Mouse (Mus musculus) heart, embryonic 14.5 days (tissue): ENCODE data around the gene Mucl3. TPM values are rescaled to one million over a fixed set of nuclear protein-coding genes. Genes with fewer than 3 reads are reported as not detected.
A peak's percentile ranks its signal among the peaks of the same experiment; 100 is the strongest.

Experiments used
- ATAC-seq: fragments of 200-750 bp; cut with Nextera tagmentation; 2 replicates; pipeline ENCODE4 v1.8.0; 2017; ENCODE audit warnings: low read depth, moderate TSS enrichment; ENCODE audit not compliant: insufficient number of reproducible peaks, insufficient read depth, low FRiP score
- H3K27ac ChIP-seq, 2 experiments: fragments of 200-500 bp in 1 of 2; fragments of 300-500 bp in 1 of 2; sonication (generic) in 1 of 2; replicated peaks in 1 of 2; 2 replicates each; pipeline ENCODE4 v1.5.1; 2012 to 2014; ENCODE audit warnings: low read depth in 2 of 2, low read length in 2 of 2, control low read depth in 1 of 2, mild to moderate bottlenecking in 1 of 2, mixed read lengths in 1 of 2; ENCODE audit not compliant: control insufficient read depth in 1 of 2, insufficient read depth in 1 of 2
- H3K27me3 ChIP-seq: fragments of 300-500 bp; sonication (generic); 2 replicates; pipeline ENCODE4 v1.6.1; 2014; ENCODE audit warnings: mild to moderate bottlenecking, low read length, control low read depth; ENCODE audit not compliant: control insufficient read depth, insufficient read depth
- H3K36me3 ChIP-seq: fragments of 300-500 bp; sonication (generic); 2 replicates; pipeline ENCODE4 v1.6.1; 2014; ENCODE audit warnings: mild to moderate bottlenecking, control low read depth, low read length, mixed read lengths; ENCODE audit not compliant: control insufficient read depth, insufficient read depth
- H3K4me1 ChIP-seq, 2 experiments: fragments of 200-500 bp in 1 of 2; fragments of 300-500 bp in 1 of 2; sonication (generic) in 1 of 2; 2 replicates each; pipeline ENCODE4 v1.6.1; 2012 to 2014; ENCODE audit warnings: low read length in 2 of 2, control low read depth in 1 of 2, mixed read lengths in 1 of 2; ENCODE audit not compliant: control insufficient read depth in 2 of 2, insufficient read depth in 2 of 2
- H3K4me2 ChIP-seq: fragments of 300-500 bp; sonication (generic); 2 replicates; pipeline ENCODE4 v1.6.1; 2014; ENCODE audit warnings: mild to moderate bottlenecking, low read length
- H3K4me3 ChIP-seq, 2 experiments: fragments of 200-500 bp in 1 of 2; fragments of 300-500 bp in 1 of 2; sonication (generic) in 1 of 2; 2 replicates each; pipeline ENCODE4 v1.5.1; 2012 to 2014; ENCODE audit warnings: low read length in 2 of 2, mild to moderate bottlenecking in 2 of 2, control low read depth in 1 of 2, low read depth in 1 of 2, moderate library complexity in 1 of 2; ENCODE audit not compliant: control insufficient read depth in 1 of 2, insufficient read depth in 1 of 2
- H3K9ac ChIP-seq: fragments of 300-500 bp; sonication (generic); 2 replicates; pipeline ENCODE4 v1.6.1; 2014; ENCODE audit warnings: mild to moderate bottlenecking, low read length
- H3K9me3 ChIP-seq: fragments of 300-500 bp; sonication (generic); 2 replicates; pipeline ENCODE4 v1.6.1; 2016; ENCODE audit warnings: low read length, control low read depth; ENCODE audit not compliant: control insufficient read depth
- WGBS: fragments of 180-500 bp; shearing (Covaris S2); extraction: QIAGEN DNeasy Blood & Tissue Kit; methylation state at CpG from one replicate; pipeline ENCODE4 v1.1.7; 2014; 5-methylcytosine and 5-hydroxymethylcytosine counted together
- polyA plus RNA-seq: library from polyadenylated mRNA; unstranded; fragments of >200 nt; fragmentation: Nextera tagmentation; extraction: Ambion mirVana; gene quantifications from 2 replicates; pipeline ENCODE4 v1.2.1, GENCODE M21; 2014

The Mucl3 gene
- polyA plus RNA-seq, 1 experiment from 2014 or later, result not detected

GRCm38 (mm10) chr17:35635202-35635601, 8.3 kb downstream of the Mucl3 start:
- Histone ChIP-seq H3K36me3 (no peaks in the 10 kb centered on the region), H3K4me2 (no peak overlapping the region), H3K4me1 (peaks cover 6 to 12% of the 10 kb centered on the region in 2 experiments), H3K9ac (no peak overlapping the region), H3K27me3 (no peaks in the 10 kb centered on the region), H3K9me3 (no peaks in the 10 kb centered on the region), H3K4me3 (no peak overlapping the region), H3K27ac (no peak overlapping the region)
- no peak for ATAC-seq
- WGBS, result 77% methylated on average over 3 of the region's 3 CpGs

DNA sequence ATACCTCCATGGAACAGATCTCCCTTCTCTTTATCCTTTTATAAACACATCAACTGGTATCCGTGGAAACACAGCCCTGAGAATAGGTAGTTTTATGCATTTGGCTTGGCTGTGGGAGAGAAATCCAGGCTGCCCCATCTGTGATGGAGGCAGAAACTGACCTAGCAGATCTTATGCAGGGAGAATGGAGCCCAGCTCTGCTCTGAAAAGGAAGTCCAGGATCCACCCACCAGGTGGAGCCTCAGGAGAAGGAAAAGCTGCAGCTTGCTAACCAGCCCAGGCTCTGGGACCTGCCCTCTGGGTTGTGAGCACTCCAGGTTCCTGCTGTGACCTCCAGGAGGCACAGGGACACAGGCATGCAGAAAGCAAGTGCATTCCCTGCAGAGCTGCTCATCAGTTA, 9.5 kb downstream of the Mucl3 start:
- H3K4me2 ChIP-seq, result no peak overlapping the region
- no peak overlapping the region for H3K4me3 ChIP-seq
- no peak overlapping the region for H3K27ac ChIP-seq
- peaks cover 5 to 6% of the 10 kb centered on the region in 2 experiments; a peak in 3 of 4 replicates for H3K4me1 ChIP-seq
- ATAC-seq, result 0 out of 2 replicates have a peak, but pooled peaks have one; percentile 29
- WGBS, result 7% methylated on average over 1 of the region's 1 CpGs
- no peak overlapping the region for H3K9ac ChIP-seq
- H3K27me3 ChIP-seq, result no peaks in the 10 kb centered on the region
- no peaks in the 10 kb centered on the region for H3K36me3 ChIP-seq
- no peaks in the 10 kb centered on the region for H3K9me3 ChIP-seq

DNA sequence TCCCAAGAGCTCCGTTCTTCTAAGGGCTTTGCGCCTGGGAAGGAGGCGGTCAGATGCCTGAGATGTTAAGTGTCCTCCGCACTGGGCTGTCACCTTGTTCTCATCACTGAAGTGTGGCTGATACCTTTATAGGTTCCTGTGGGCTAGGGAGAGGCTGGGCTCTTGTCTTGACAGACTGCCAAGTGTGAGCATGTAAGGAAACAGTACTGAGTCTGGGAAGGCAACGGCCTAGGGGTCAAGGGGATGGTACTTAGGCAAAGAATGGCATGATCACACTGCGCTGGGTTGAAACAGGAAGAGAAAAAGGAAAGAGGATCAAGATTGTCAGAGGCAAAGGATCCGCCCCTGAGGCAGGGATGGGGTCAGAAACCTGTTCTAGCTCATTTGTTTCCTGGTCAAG, 17.0 kb downstream of the Mucl3 start, which contains the start of gene Gm9573:
TSS of gene Gm9573 (minus strand) at position 101 of the 400 bp plus-strand sequence.
- H3K4me1 ChIP-seq, result no peaks in the 10 kb centered on the region
- H3K9me3 ChIP-seq, result no peaks in the 10 kb centered on the region
- ATAC-seq, result no peak
- WGBS, result 57% methylated on average over 7 of the region's 7 CpGs
- H3K27me3 ChIP-seq, result no peaks in the 10 kb centered on the region
- H3K9ac ChIP-seq, result no peak within 1 kb of the TSS
- no peaks in the 10 kb centered on the region for H3K36me3 ChIP-seq
- H3K4me2 ChIP-seq, result no peak within 1 kb of the TSS
- no peak within 1 kb of the TSS for H3K27ac ChIP-seq
- H3K4me3 ChIP-seq, result no peak within 1 kb of the TSS

DNA sequence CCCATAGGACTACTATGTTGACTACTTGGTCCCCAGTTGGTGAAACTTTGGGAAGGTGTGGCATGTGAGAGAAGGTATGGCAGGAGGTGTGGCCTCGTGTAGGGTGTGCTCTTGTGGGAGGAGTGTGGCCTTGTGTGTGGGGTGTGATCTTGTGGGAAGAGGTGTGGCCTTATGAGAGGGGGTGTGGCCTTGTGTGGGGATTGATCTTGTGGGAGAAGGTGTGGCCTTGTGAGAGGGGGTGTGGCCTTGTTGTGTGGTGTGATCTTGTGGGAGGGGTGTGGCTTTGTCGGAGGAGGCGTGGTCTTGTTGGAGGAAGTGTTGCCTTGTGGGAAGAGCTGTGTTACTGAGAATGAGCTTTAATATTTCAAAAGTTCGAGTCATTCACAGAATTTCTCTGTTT, 26.4 kb downstream of the Mucl3 start:
- Histone ChIP-seq H3K36me3 (no peaks in the 10 kb centered on the region), H3K27ac (no peak overlapping the region), H3K27me3 (no peaks in the 10 kb centered on the region), H3K4me1 (no peaks in the 10 kb centered on the region), H3K4me2 (no peak overlapping the region), H3K9ac (no peak overlapping the region), H3K4me3 (no peak overlapping the region), H3K9me3 (no peaks in the 10 kb centered on the region)
- ATAC-seq, result no peak
- WGBS, result 57% methylated on average over 4 of the region's 4 CpGs

DNA sequence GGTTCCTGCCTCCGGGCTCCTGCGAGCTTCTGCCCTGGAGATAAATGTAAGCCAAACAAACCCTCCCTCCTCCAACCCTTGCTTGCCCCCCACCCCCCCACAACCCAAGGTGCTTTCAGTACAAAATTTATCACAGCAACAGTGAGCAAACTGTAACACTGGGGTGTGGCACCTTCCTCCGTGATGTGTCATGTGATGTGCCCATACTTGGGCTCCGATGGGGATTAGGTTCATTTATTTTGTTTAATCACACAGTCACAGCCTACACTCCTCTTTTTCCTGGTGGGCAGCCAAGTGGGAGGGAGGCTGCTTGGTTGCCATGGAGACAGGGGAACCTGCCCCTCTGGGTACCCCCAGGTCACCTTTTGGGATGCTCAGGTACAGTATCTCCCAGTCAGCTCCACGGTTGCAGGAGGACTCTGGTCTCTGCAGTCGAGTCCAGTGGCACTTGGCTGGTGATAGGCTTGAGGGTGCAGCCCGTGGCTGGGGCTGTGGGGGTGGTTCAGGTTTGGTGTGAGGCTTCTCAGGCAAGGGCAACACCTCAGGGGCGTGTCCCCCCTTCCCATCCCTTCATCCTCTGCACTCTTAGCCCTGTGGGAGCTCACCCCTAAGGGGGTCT, 41.6 kb downstream of the Mucl3 start:
- WGBS, result 40% methylated on average over 8 of the region's 8 CpGs
- H3K4me1 ChIP-seq, result no peaks in the 10 kb centered on the region
- no peaks in the 10 kb centered on the region for H3K36me3 ChIP-seq
- ATAC-seq, result no peak
- H3K27me3 ChIP-seq, result peaks cover 7% of the 10 kb centered on the region; the same call in 1 of the 2 replicates
- no peak overlapping the region for H3K4me3 ChIP-seq
- no peak overlapping the region for H3K9ac ChIP-seq
- H3K4me2 ChIP-seq, result no peak overlapping the region
- H3K27ac ChIP-seq, result no peak overlapping the region
- H3K9me3 ChIP-seq, result no peaks in the 10 kb centered on the region

DNA sequence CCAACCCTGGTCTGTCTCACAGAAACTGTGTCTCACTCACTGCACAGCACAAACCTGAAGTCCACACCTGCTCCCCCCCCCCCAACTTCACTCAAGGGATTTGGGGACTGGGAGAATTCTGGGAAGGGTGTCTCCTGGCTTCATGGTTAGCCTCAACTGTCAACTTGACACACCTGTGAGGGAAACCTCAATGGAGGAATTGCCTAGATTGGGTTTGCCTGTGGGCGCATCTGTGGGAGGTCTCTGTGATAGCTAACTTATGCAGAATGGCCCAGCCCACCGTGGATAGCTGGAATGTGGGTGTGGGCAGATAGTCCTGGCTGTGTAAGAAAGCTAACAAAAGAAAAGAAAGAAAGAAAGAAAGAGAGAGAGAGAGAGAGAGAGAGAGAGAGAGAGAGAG, 42.2 kb downstream of the Mucl3 start, which contains the start of gene Sfta2:
TSS of gene Sfta2 (plus strand) at position 301 of the 400 bp plus-strand sequence.
- Histone ChIP-seq H3K9me3 (no peaks in the 10 kb centered on the region), H3K27ac (no peak within 1 kb of the TSS), H3K36me3 (no peaks in the 10 kb centered on the region), H3K27me3 (peaks cover 7% of the 10 kb centered on the region; the same call in 1 of the 2 replicates), H3K9ac (no peak within 1 kb of the TSS), H3K4me1 (no peaks in the 10 kb centered on the region), H3K4me3 (no peak within 1 kb of the TSS), H3K4me2 (no peak within 1 kb of the TSS)
- no peak for ATAC-seq
- 49% methylated on average over 2 of the region's 2 CpGs for WGBS

DNA sequence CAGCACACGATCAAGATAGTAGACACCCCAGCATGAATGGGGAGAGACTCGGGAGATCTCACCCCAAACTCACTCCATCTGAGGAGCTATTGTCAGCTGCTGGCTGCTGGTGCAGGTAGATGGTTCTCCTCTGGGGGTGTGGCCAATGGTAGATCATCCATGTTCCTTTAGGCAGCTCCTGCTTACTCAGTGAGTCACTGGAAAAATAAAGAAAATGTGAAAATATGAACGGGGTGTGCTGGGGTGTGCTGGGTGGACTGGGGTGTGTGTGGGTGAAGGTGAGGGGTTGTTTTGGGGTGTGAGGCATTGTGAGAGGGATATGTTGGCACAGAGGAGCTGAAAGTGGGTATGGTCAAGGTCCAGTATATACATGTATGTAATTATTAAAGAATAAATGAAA, 46.1 kb downstream of the Mucl3 start:
- 89% methylated on average over 3 of the region's 3 CpGs for WGBS
- Histone ChIP-seq H3K36me3 (no peaks in the 10 kb centered on the region), H3K4me1 (no peaks in the 10 kb centered on the region), H3K4me3 (no peak overlapping the region), H3K4me2 (no peak overlapping the region), H3K9me3 (no peaks in the 10 kb centered on the region), H3K9ac (no peak overlapping the region), H3K27ac (no peak overlapping the region), H3K27me3 (no peaks in the 10 kb centered on the region)
- no peak for ATAC-seq

DNA sequence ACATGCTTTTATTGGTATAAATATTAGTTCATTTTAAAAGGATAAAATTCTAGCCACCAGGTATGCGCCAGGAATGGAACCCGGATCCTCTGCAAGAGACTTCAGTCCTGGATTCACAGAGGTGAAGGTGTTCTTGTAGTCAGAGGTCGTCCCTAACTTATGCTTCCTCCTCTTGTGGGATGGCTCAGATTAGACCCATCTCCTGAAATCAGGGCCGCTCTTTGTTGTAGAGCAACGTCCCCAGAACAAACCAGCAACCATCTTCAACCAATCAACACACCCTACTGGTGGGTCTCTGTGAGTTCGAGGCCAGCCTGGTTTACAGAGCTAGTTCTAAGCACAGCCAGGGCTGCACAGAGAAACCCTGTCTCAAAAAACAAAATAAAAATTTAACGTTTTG, 49.0 kb downstream of the Mucl3 start:
- 71% methylated on average over 7 of the region's 7 CpGs for WGBS
- Histone ChIP-seq H3K36me3 (no peaks in the 10 kb centered on the region), H3K27me3 (no peaks in the 10 kb centered on the region), H3K9me3 (no peaks in the 10 kb centered on the region), H3K27ac (no peak overlapping the region), H3K4me3 (no peak overlapping the region), H3K4me1 (no peaks in the 10 kb centered on the region), H3K9ac (no peak overlapping the region), H3K4me2 (no peak overlapping the region)
- no peak for ATAC-seq
